Mouse (Mus musculus): ENCODE data around the gene Castor1.

The Castor1 gene

GRCm38 (mm10) chr11:4262847-4263246, 44.8 kb downstream of the Castor1 start:
- DNase-seq (ENCODE audit: low spot score in 2 of 2) = no peak

- DNase-seq (ENCODE audit: low spot score in 2 of 2) = no peak
These were observed 45.3 kb downstream of the Castor1 start for GRCm38 (mm10) chr11:4263296-4263695.

GRCm38 (mm10) chr11:4264066-4264465, 46.0 kb downstream of the Castor1 start:
- no peak for DNase-seq (ENCODE audit: low spot score in 2 of 2)

- DNase-seq (ENCODE audit: low spot score in 2 of 2) = peak in 1 of 2 experiments; percentile 7
These were observed 48.5 kb downstream of the Castor1 start for GRCm38 (mm10) chr11:4266271-4267201.

- no peak for DNase-seq (ENCODE audit: low spot score in 2 of 2)
These were observed 49.2 kb downstream of the Castor1 start for GRCm38 (mm10) chr11:4267202-4267578.

- no peak for DNase-seq (ENCODE audit: low spot score in 2 of 2)
These were observed 50.5 kb downstream of the Castor1 start for GRCm38 (mm10) chr11:4268500-4268899.

GRCm38 (mm10) chr11:4270744-4271459, 52.9 kb downstream of the Castor1 start:
- DNase-seq (ENCODE audit: low spot score in 2 of 2) = peak in 1 of 2 experiments; percentile 16

GRCm38 (mm10) chr11:4271544-4271943, 53.5 kb downstream of the Castor1 start:
- DNase-seq (ENCODE audit: low spot score in 2 of 2) = no peak
